Mouse (Mus musculus): ENCODE measurements around the gene Tuba1a. TPM values are rescaled to one million over a fixed set of nuclear protein-coding genes. Genes with fewer than 3 reads are reported as not detected.
"Not testable (repeated sequence)": the region's sequence is repeated elsewhere in the genome, so short reads cannot be mapped to it uniquely, and the experiment has no call there.

Tuba1a gene
- polyA plus RNA-seq, 1 experiment from 2014 or later = 1,314 TPM

DNA sequence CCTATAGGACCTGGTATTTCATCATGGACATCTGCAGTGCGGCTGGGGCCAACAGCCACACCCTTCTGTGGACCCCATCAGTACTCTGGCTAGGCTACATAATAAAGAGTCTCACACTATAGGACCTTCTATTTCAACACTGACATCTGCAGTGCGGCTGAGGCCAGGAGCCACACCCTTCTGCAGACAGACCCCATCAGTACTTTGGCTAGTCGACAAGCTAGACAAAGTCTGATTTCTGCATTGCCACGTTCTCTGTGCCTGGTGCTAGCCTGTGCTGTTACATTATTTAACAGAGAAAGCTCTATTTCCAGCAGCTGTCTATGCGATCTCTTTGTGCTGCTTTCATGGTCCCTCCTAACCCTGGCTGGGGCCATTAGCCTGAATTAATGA lies 1.4 kb downstream of the Tuba1a start:
- Histone ChIP-seq H3K4me3 (replicated peaks) (peak overlapping the region; percentile 83), H3K4me2 (peak overlapping the region; percentile 81), H3K9me3 (no peaks in the 10 kb centered on the region), H3K4me1 (replicated peaks) (peaks cover 20% of the 10 kb centered on the region), H3K27ac (peak overlapping the region; percentile 78), H3K27me3 (no peaks in the 10 kb centered on the region), H3K36me3 (peaks cover 16% of the 10 kb centered on the region), H3K9ac (replicated peaks) (peak overlapping the region; percentile 96)
- WGBS = 37% methylated on average over 5 of the region's 5 CpGs
- ATAC-seq (ENCODE audit: insufficient number of reproducible peaks, insufficient read depth, low FRiP score, low TSS enrichment, low read depth) = no peak

DNA sequence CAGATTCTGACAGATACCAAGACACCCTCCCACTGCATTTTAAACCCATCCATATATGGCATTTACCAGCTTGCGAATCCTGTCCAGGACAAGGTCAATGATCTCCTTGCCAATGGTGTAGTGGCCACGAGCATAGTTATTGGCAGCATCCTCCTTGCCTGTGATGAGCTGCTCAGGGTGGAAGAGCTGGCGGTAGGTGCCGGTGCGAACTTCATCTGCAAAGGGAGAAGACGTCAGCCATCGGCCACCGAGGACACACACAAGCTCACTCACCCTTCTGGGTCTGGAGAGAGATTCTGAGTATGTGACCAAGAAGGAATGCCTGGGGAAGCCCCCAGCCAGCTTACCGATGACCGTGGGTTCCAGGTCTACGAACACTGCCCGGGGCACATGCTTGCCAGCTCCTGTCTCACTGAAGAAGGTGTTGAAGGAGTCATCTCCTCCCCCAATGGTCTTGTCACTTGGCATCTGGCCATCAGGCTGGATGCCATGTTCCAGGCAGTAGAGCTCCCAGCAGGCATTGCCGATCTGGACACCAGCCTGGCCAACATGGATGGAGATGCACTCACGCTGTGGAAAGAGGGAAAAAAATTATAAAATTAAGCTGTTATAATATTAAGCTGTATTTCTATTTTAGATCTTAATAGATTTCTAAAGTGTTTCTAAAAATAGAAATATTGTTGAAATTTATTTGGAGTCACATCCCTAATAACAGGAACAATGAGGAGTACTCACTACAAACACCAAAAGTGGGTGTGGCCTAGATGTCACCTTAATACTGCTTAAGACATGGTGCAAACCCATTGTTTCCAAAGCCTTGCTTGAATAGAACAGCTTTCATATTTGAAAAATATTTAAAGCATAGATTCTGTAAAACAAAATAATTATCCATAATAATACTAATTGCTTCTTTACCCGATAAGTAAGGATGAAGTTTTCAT lies 2.1 kb downstream of the Tuba1a start:
- ATAC-seq (ENCODE audit: insufficient number of reproducible peaks, insufficient read depth, low FRiP score, low TSS enrichment, low read depth); H3K27ac ChIP-seq; H3K27me3 ChIP-seq; H3K9me3 ChIP-seq; H3K9ac ChIP-seq (replicated peaks): not testable (repeated sequence)
- WGBS = 93% methylated on average over 11 of the region's 15 CpGs
- Histone ChIP-seq H3K4me3 (replicated peaks) (peak overlapping the region; percentile 83), H3K36me3 (peaks cover 16% of the 10 kb centered on the region), H3K4me1 (replicated peaks) (peaks cover 20% of the 10 kb centered on the region), H3K4me2 (peak overlapping the region; percentile 81)

DNA sequence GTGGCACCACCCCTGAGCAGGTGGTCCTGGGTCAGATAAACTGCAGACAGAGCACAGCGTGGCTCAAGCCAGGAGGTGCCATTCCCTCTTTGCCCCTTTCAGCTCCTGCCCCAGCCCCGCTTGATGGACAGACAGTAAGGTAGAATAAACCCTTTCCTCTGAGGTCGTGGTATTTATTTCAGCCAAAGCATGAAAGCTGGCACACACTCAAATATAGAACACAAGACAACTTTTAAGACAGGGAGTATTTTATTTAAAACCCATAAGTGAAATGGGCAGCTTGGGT lies 4.0 kb downstream of the Tuba1a start:
- H3K4me1 ChIP-seq (replicated peaks) = peaks cover 13% of the 10 kb centered on the region
- H3K9ac ChIP-seq (replicated peaks) = no peak overlapping the region
- ATAC-seq (ENCODE audit: insufficient number of reproducible peaks, insufficient read depth, low FRiP score, low TSS enrichment, low read depth) = no peak
- H3K36me3 ChIP-seq = peaks cover 16% of the 10 kb centered on the region
- 78% methylated on average over 3 of the region's 3 CpGs for WGBS
- no peak overlapping the region for H3K27ac ChIP-seq
- no peaks in the 10 kb centered on the region for H3K27me3 ChIP-seq
- H3K4me3 ChIP-seq (replicated peaks) = no peak overlapping the region
- no peak overlapping the region for H3K4me2 ChIP-seq
- peaks cover 5% of the 10 kb centered on the region; the same call in 1 of the 2 replicates for H3K9me3 ChIP-seq

DNA sequence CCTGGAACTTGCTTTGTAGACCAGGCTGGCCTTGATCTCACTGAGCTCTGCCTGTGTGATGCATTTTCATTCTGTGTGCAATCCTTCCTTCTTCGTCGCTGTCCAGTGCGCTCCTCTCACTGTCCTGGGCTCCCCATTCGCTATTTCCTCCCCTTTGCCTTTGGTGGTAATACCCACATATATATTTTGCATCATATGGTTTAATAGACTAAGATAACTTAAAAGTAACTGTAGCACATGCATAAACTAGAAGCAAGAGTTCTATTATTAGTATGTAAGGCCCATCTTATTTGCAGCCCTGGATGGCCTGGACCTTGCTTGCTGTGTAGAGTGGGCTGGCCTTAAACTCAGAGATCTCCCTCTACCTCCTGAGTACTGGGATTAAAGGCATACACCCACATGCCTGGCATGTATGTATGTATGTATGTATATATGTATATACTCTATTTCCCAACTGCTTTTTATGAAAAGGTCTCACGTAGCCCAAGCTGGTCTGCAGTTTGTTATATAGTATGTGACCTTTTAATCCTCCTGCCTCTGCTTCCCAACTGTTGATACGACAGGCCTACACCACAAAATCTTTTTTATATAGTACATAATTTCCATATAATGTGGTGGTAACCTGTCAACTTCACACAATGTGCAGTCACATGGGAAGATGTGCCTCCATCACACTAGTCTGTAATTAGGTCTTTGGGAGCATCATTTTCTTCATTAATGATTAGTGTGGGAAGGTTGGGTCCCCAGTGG lies 4.5 kb downstream of the Tuba1a start:
- WGBS = 81% methylated on average over 6 of the region's 6 CpGs
- Histone ChIP-seq H3K9me3 (peaks cover 5% of the 10 kb centered on the region; the same call in 1 of the 2 replicates), H3K4me3 (replicated peaks) (no peak overlapping the region), H3K27ac (no peak overlapping the region), H3K9ac (replicated peaks) (no peak overlapping the region), H3K36me3 (peaks cover 16% of the 10 kb centered on the region), H3K4me1 (replicated peaks) (peaks cover 9% of the 10 kb centered on the region), H3K4me2 (no peak overlapping the region), H3K27me3 (no peaks in the 10 kb centered on the region)
- no peak for ATAC-seq (ENCODE audit: insufficient number of reproducible peaks, insufficient read depth, low FRiP score, low TSS enrichment, low read depth)

DNA sequence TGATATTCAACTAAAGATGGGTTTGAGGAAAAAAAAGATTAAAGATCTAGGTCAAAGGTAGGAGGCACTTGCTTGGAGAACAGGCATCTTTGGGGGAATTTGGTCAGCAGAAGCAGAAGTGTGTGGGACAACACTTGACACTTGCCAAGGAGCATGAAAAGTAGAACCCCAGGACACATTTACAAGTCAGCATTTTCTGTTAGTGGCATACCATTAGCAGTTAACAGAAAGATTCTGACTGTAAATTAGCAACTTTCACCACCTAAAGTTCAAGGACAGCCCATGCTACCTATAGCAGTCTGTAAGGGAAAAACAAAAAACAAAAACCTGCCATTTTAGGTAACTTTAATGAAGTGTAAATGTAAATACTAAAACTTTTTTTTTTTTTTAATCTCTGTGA lies 5.1 kb downstream of the Tuba1a start:
- Histone ChIP-seq H3K9me3 (peaks cover 5% of the 10 kb centered on the region; the same call in 1 of the 2 replicates), H3K4me2 (no peak overlapping the region), H3K27ac (no peak overlapping the region), H3K4me1 (replicated peaks) (peaks cover 7% of the 10 kb centered on the region), H3K27me3 (no peaks in the 10 kb centered on the region), H3K36me3 (peaks cover 16% of the 10 kb centered on the region), H3K9ac (replicated peaks) (no peak overlapping the region), H3K4me3 (replicated peaks) (no peak overlapping the region)
- no peak for ATAC-seq (ENCODE audit: insufficient number of reproducible peaks, insufficient read depth, low FRiP score, low TSS enrichment, low read depth)

DNA sequence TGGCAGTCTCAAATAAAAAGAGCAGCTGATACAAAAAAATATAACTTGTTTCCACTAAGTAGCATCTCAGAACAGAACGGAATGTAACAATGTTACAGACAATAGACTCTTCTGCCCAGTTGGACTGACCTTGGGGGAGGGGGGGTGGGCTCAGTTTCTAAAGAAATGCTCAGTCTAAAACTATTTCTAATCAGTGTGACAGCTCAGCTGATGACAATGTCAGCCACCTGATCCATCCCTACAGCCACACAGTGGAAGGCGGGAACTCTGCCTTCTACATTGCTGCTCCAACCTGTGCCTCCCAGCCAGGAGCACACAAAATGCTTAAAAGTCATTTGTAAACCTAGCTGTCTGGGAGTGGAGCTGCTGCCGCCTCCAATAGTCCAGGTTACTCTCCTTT lies 5.6 kb downstream of the Tuba1a start:
- Histone ChIP-seq H3K9ac (replicated peaks) (no peak overlapping the region), H3K4me3 (replicated peaks) (no peak overlapping the region), H3K36me3 (peaks cover 16% of the 10 kb centered on the region), H3K27me3 (no peaks in the 10 kb centered on the region), H3K4me1 (replicated peaks) (peaks cover 7% of the 10 kb centered on the region), H3K27ac (0 out of 2 replicates have a peak overlapping the region, but pooled peaks have one; percentile 12), H3K9me3 (peaks cover 5% of the 10 kb centered on the region; the same call in 1 of the 2 replicates), H3K4me2 (no peak overlapping the region)
- ATAC-seq (ENCODE audit: insufficient number of reproducible peaks, insufficient read depth, low FRiP score, low TSS enrichment, low read depth) = no peak
- 65% methylated on average over 3 of the region's 3 CpGs for WGBS

DNA sequence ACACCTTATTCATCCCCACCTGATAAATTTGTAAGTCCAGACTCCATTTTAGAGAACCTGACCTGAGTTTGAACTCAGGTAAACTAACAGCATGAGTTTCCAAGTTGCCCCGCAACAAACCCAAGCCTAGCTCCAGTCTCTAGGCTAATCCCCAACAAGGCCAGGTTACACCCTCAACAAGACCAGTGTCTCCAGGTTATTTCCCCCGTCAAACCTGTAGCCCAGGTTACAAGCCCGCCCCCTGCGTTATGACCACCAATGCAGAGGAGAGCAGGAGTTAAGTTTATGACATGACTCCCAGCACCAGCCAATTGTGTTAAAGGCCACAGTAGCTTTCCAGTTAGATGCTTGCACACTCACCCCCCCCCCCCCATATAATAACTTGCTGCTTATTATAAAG lies 10.4 kb downstream of the Tuba1a start:
- Histone ChIP-seq H3K9ac (replicated peaks) (no peak overlapping the region), H3K36me3 (no peaks in the 10 kb centered on the region), H3K9me3 (peaks cover 5% of the 10 kb centered on the region; the same call in 1 of the 2 replicates), H3K4me3 (replicated peaks) (no peak overlapping the region), H3K27ac (no peak overlapping the region), H3K4me2 (no peak overlapping the region), H3K4me1 (replicated peaks) (peaks cover 12% of the 10 kb centered on the region), H3K27me3 (no peaks in the 10 kb centered on the region)
- 59% methylated on average over 4 of the region's 4 CpGs for WGBS
- no peak for ATAC-seq (ENCODE audit: insufficient number of reproducible peaks, insufficient read depth, low FRiP score, low TSS enrichment, low read depth)

DNA sequence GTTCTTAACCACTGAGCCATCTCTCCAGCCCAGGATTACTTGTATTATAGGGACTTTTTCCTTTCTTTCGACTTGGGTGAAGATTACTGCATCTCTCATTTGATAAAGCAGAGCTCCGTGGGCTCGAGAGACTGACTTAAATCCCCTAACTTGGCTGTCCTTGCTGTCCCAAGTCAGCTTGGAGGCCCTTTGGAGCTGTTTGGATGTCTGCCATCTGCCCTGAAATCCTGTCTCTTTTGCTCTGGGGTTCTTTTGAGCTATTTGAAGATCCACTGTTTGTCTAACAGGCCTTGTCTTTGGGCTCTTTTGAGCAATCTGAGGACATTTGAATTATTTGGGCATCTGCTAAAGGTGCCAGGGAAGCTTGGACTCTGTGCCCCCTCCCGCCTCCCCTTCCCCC lies 11.4 kb downstream of the Tuba1a start:
- H3K27me3 ChIP-seq = no peaks in the 10 kb centered on the region
- no peak for ATAC-seq (ENCODE audit: insufficient number of reproducible peaks, insufficient read depth, low FRiP score, low TSS enrichment, low read depth)
- H3K27ac ChIP-seq = no peak overlapping the region
- H3K4me2 ChIP-seq = no peak overlapping the region
- H3K4me1 ChIP-seq (replicated peaks) = peaks cover 12% of the 10 kb centered on the region
- H3K36me3 ChIP-seq = no peaks in the 10 kb centered on the region
- H3K4me3 ChIP-seq (replicated peaks) = no peak overlapping the region
- H3K9me3 ChIP-seq = peaks cover 5% of the 10 kb centered on the region; the same call in 1 of the 2 replicates
- no peak overlapping the region for H3K9ac ChIP-seq (replicated peaks)
- 90% methylated on average over 4 of the region's 4 CpGs for WGBS

DNA sequence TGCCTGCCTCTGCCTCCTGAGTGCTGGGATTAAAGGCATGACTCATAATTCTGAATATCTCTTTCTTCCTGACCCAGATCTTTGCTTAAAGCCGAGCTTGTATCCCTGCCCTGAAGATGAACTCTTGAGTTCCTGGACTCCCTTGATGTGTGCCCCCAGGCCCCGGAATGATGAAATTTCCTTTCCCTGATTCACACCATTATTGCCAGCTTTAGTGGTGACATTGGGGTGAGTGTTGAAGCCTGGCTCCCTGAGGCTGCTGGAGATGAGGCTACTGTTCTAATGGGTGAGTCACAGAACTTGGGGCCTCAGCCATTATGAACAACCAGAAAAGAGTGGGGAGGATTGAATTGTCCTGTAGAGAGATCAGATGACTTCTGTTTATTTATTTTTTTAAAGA lies 12.0 kb downstream of the Tuba1a start:
- H3K4me1 ChIP-seq (replicated peaks) = peaks cover 12% of the 10 kb centered on the region
- ATAC-seq (ENCODE audit: insufficient number of reproducible peaks, insufficient read depth, low FRiP score, low TSS enrichment, low read depth) = no peak

DNA sequence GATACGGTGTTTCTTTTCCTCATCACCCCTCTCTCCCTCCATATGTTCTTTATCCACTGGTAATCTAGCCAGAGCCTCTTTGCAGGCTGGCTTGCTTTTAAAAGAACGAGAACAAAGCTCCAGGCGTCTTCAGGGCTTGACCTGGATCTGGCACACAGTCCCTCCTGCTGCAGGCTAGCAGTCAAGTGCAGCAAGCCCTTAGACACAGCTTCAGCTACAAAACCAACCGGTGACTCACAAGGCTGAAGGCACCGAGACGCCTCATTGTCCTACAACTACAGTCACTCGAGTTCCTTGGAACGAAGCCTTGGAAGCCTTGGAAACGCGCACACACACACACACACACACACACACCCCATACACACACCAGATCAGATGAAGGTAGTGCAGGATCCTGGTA lies 12.7 kb downstream of the Tuba1a start:
- peaks cover 17% of the 10 kb centered on the region for H3K4me1 ChIP-seq (replicated peaks)
- no peak overlapping the region for H3K9ac ChIP-seq (replicated peaks)
- ATAC-seq (ENCODE audit: insufficient number of reproducible peaks, insufficient read depth, low FRiP score, low TSS enrichment, low read depth) = no peak
- H3K27me3 ChIP-seq = no peaks in the 10 kb centered on the region
- 68% methylated on average over 10 of the region's 10 CpGs for WGBS
- peaks cover 5% of the 10 kb centered on the region; the same call in 1 of the 2 replicates for H3K9me3 ChIP-seq
- no peak overlapping the region for H3K27ac ChIP-seq
- no peak overlapping the region for H3K4me2 ChIP-seq
- H3K36me3 ChIP-seq = no peaks in the 10 kb centered on the region
- no peak overlapping the region for H3K4me3 ChIP-seq (replicated peaks)

More for the DNA sequence above, 12.0 kb downstream of the Tuba1a start:
- WGBS = 81% methylated on average over 2 of the region's 2 CpGs
- peaks cover 5% of the 10 kb centered on the region; the same call in 1 of the 2 replicates for H3K9me3 ChIP-seq
- no peak overlapping the region for H3K27ac ChIP-seq
- H3K36me3 ChIP-seq = no peaks in the 10 kb centered on the region
- no peak overlapping the region for H3K4me3 ChIP-seq (replicated peaks)
- no peak overlapping the region for H3K4me2 ChIP-seq
- no peaks in the 10 kb centered on the region for H3K27me3 ChIP-seq
- no peak overlapping the region for H3K9ac ChIP-seq (replicated peaks)

DNA sequence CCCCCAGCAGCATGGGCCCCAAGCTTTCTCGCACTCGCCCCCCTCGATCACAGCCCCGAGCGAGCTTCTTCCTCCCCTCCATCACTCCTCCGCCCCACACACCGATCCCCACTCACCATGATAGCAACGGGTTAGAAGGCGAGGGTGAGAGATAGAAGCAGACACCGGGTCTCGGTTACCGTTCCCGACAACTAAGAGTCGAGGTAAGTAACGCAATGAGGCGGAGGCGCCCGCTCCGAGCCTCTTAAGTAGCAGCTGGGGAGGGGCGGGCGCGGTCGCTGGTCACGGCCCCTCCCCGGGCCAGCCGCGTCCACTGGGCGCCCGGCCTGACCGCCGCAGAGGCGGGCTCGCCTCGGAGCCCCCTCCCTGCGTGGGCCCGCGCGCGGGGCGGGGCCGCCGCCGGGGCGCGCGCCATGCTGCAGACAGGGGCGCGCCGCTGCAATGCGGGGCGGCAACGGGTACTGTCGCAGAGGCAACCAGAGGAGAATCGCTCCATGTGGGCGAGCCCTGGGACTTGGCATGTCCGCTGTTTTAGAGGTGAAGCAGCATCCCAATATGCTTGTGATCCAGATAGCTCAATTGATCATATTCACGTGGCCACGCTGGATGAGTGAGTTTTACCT lies 19.2 kb downstream of the Tuba1a start, which contains the start of gene Tuba1b:
Tuba1b (minus strand) TSS at position 349 of the 623 bp plus-strand sequence.
- no peaks in the 10 kb centered on the region for H3K9me3 ChIP-seq
- WGBS = under 1% methylated on average over 57 of the region's 58 CpGs
- H3K4me3 ChIP-seq (replicated peaks) = peak within 1 kb of the TSS; percentile 73
- peak within 1 kb of the TSS; percentile 94 for H3K9ac ChIP-seq (replicated peaks)
- ATAC-seq (ENCODE audit: insufficient number of reproducible peaks, insufficient read depth, low FRiP score, low TSS enrichment, low read depth) = peak; percentile 92
- H3K36me3 ChIP-seq = peaks cover 17% of the 10 kb centered on the region
- H3K27ac ChIP-seq = peak within 1 kb of the TSS; percentile 98
- peak within 1 kb of the TSS; percentile 97 for H3K4me2 ChIP-seq
- H3K27me3 ChIP-seq = no peaks in the 10 kb centered on the region
- H3K4me1 ChIP-seq (replicated peaks) = peaks cover 18% of the 10 kb centered on the region
